Mouse (Mus musculus) liver, adult 2 months (tissue): ENCODE data around the gene Kcna7.

ENCODE experiments used
- CTCF ChIP-seq: fragments of 200-500 bp; IDR thresholded peaks from 2 replicates; pipeline ENCODE4 v1.5.1; 2011; ENCODE audit warnings: low read depth, low read length, control low read depth
- POLR2A ChIP-seq: fragments of 200-500 bp; IDR thresholded peaks from 2 replicates; pipeline ENCODE4 v1.6.1; 2011; ENCODE audit warnings: low read length, control low read depth; ENCODE audit not compliant: insufficient read depth; ENCODE audit errors: extremely low read depth

- TF ChIP-seq POLR2A: no peak
- no peak for TF ChIP-seq CTCF
Measured at GRCm38 (mm10) chr7:45386077-45386476, 19.4 kb upstream of the Kcna7 start.
